Mouse (Mus musculus): ENCODE results near the gene Fkbp11. TPM values are rescaled to one million over a fixed set of nuclear protein-coding genes. Genes with fewer than 3 reads are reported as not detected.
A peak's percentile ranks its signal among the peaks of the same experiment; 100 is the strongest.

The Fkbp11 gene
- polyA plus RNA-seq, 1 experiment = 11.1 TPM

GRCm38 (mm10) chr15:98707766-98708372 is 20.1 kb downstream of the Fkbp11 start, which contains the start of gene Ccdc65:
TSS of gene Ccdc65 (plus strand) at chr15:98708207.
- TF ChIP-seq CTCF (IDR thresholded peaks at IDR 0.05; ENCODE audit: insufficient read depth, low read length) (peak; percentile 74), POLR2A (IDR thresholded peaks at IDR 0.05; ENCODE audit: borderline replicate concordance, extremely low read depth, low read depth, low read length) (peak; percentile 52; the same call in 1 of the 2 replicates)
- WGBS = 17% methylated on average over 16 of the region's 16 CpGs
- H3K4me1 ChIP-seq (ENCODE audit: control insufficient read depth, insufficient read depth, low read length) = no peaks in the 10 kb centered on the region
- peak within 1 kb of the TSS; percentile 8 for H3K4me3 ChIP-seq (replicated peaks; ENCODE audit: extremely low read depth, low read depth, low read length)
- DNase-seq = peak; percentile 71

- 60% methylated on average over 9 of the region's 9 CpGs for WGBS
- no peak for TF ChIP-seq CTCF (IDR thresholded peaks at IDR 0.05; ENCODE audit: insufficient read depth, low read length)
- TF ChIP-seq POLR2A (IDR thresholded peaks at IDR 0.05; ENCODE audit: borderline replicate concordance, extremely low read depth, low read depth, low read length) = no peak
- no peaks in the 10 kb centered on the region for H3K4me1 ChIP-seq (ENCODE audit: control insufficient read depth, insufficient read depth, low read length)
- no peak overlapping the region for H3K4me3 ChIP-seq (replicated peaks; ENCODE audit: extremely low read depth, low read depth, low read length)
- DNase-seq = no peak
These were observed 23.7 kb downstream of the Fkbp11 start for GRCm38 (mm10) chr15:98704312-98704711.

DNA sequence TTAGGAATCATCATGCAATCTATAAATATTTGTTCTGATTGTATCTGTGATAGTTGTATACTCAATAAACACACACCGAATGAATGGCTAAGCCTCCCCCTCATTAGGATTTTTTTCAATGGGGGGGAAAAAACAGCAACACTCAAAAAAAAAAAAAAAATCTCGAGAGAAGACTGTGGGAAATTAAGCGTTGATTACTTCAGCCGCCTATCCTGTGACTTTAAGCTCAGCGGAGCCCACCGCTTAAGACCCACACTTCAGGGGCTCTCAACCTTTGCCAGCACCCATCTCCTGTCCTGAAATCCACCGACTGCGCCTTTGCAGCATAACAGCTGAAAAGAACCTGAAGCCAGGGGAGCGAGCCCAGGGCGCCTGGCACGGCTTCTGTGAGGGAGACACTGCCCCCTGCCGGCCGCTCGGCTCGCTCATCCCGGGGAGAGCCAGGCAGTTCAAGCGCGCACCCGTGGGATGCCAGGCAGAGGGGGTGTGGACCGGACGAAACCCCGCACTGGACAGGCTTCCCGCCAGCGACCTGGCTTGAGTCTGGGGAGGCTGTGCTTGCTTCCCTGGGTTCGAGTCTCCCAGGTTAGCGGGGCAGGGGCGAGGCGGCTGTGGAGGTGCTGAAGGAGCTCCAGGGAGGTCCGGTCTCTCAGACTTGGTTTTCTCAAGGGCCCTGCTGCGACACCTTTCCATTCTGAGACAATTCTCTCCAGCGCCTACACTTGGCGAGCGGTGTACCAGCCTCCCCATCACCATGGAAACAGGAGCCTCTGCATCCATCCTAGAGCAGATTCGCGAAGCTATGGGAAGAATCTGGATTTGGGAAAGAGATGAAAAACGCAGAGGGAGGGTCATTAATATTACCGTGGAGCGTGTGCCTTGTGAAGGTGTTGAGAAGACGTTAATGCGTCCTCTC is 28.6 kb downstream of the Fkbp11 start:
- DNase-seq = peak; percentile 87
- no peaks in the 10 kb centered on the region for H3K4me1 ChIP-seq (ENCODE audit: control insufficient read depth, insufficient read depth, low read length)
- no peak overlapping the region for H3K4me3 ChIP-seq (replicated peaks; ENCODE audit: extremely low read depth, low read depth, low read length)
- WGBS = 5% methylated on average over 40 of the region's 40 CpGs
- TF ChIP-seq CTCF (IDR thresholded peaks at IDR 0.05; ENCODE audit: insufficient read depth, low read length) (peak; percentile 58), POLR2A (IDR thresholded peaks at IDR 0.05; ENCODE audit: borderline replicate concordance, extremely low read depth, low read depth, low read length) (no peak)

DNA sequence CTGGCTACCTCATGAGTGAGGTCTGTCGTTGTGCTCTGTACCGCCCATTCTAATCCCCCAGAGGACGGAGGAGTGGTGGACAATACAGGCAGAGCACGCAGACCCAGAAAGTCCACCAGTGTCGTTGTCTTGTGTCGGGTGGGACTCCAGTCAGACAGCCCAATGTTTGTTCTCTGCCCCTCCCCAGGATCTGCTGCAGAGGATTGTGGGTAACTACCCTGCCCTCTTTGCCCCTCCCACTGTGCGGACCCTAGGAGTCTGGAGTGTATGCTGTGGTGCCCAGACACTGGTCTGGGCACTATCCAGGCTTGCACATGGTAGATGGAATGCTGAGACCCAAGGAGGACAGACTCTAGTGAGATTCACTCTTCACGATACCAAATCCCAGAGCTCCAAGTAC is 31.8 kb downstream of the Fkbp11 start:
- no peak overlapping the region for H3K4me3 ChIP-seq (replicated peaks; ENCODE audit: extremely low read depth, low read depth, low read length)
- 50% methylated on average over 8 of the region's 8 CpGs for WGBS
- no peak for DNase-seq
- TF ChIP-seq CTCF (IDR thresholded peaks at IDR 0.05; ENCODE audit: insufficient read depth, low read length) (no peak), POLR2A (IDR thresholded peaks at IDR 0.05; ENCODE audit: borderline replicate concordance, extremely low read depth, low read depth, low read length) (no peak)
- peaks cover 4% of the 10 kb centered on the region; the same call in 1 of the 2 replicates for H3K4me1 ChIP-seq (ENCODE audit: control insufficient read depth, insufficient read depth, low read length)

DNA sequence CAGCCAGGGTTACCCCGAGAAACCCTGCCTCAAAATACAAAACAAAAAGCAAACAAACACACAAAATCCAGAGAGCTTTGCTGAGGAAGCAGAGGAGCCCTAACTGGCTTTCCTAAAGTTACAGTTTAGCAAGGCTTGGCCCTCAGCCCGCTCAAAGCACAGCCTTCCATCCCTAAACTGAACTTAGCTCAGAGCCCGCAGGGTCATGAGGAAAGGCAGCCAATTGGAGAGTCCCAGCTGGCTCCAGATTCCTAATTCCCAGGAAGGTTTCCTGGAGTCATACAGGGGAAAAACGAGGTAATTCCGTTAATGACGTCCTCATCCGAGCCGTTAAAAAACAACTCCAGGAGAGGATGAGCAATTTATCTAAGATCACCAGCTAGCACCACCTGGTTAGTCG is 32.3 kb downstream of the Fkbp11 start:
- Histone ChIP-seq H3K4me3 (replicated peaks; ENCODE audit: extremely low read depth, low read depth, low read length) (no peak overlapping the region), H3K4me1 (ENCODE audit: control insufficient read depth, insufficient read depth, low read length) (peaks cover 4% of the 10 kb centered on the region; the same call in 1 of the 2 replicates)
- no peak for DNase-seq
- WGBS = 33% methylated on average over 9 of the region's 9 CpGs
- TF ChIP-seq CTCF (IDR thresholded peaks at IDR 0.05; ENCODE audit: insufficient read depth, low read length) (no peak), POLR2A (IDR thresholded peaks at IDR 0.05; ENCODE audit: borderline replicate concordance, extremely low read depth, low read depth, low read length) (no peak)

DNA sequence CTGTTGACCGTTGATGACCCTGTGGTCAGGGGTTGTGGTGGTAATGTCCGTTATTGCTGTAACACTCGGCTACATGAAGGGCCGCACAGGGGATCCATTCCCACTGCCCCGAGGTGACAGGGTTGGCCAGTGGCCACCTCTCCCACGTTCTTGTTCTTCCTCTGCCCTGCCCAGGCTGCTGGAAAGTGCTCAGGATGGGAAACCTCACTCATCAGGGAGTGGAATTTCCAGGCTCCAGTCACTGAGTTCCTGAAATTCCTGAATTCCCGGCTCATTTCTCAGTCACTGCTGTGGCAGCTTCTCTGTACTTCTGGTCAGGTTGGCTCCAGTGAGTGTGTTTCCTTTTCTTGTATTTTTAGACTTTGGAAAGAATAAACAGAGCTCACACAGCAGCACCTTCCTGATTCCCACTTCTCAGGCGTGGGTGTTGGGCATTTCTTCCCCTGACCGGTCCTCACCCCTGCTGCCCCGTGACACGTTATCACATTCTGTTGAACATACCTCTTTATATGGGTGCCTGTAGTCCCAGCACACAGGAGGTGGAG is 35.8 kb downstream of the Fkbp11 start:
- no peak overlapping the region for H3K4me3 ChIP-seq (replicated peaks; ENCODE audit: extremely low read depth, low read depth, low read length)
- peaks cover 4% of the 10 kb centered on the region; the same call in 1 of the 2 replicates for H3K4me1 ChIP-seq (ENCODE audit: control insufficient read depth, insufficient read depth, low read length)
- 11% methylated on average over 11 of the region's 11 CpGs for WGBS
- DNase-seq = peak; percentile 31
- TF ChIP-seq POLR2A (IDR thresholded peaks at IDR 0.05; ENCODE audit: borderline replicate concordance, extremely low read depth, low read depth, low read length) (no peak), CTCF (IDR thresholded peaks at IDR 0.05; ENCODE audit: insufficient read depth, low read length) (no peak)

DNA sequence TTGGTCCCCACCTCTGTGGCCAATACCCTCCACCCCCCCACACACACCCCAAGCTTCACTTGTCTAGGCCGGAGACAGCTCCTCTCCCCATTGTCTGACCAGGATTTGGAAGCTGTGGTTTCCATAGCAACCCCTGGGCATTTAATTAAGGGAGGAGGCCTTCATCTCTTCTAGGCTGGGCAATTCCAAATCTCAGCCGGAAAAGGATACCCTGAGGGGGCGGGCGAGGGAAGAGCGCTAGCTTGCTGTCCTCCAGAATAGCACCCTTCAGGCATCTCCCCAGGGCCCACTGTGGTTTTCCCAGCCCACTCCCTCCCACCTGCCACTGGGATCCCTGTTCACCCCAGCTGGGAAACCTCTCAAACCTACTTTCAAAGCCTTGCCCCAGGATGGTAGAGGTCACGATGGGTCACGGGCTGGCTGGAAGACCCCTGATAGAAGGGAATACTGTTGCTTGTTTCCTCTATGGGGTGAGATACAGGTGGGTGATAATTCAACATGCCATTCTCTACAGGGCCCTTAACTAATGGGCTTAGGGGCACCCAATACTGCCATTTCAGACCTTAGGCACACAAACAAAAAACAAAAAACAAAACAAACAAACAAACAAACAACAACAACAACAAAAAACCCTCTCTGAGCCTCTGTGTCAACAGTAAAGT is 36.4 kb downstream of the Fkbp11 start:
- Histone ChIP-seq H3K4me3 (replicated peaks; ENCODE audit: extremely low read depth, low read depth, low read length) (no peak overlapping the region), H3K4me1 (ENCODE audit: control insufficient read depth, insufficient read depth, low read length) (peaks cover 4% of the 10 kb centered on the region; the same call in 1 of the 2 replicates)
- WGBS = 66% methylated on average over 7 of the region's 7 CpGs
- no peak for DNase-seq
- no peak for TF ChIP-seq POLR2A (IDR thresholded peaks at IDR 0.05; ENCODE audit: borderline replicate concordance, extremely low read depth, low read depth, low read length)
- no peak for TF ChIP-seq CTCF (IDR thresholded peaks at IDR 0.05; ENCODE audit: insufficient read depth, low read length)

- no peak for DNase-seq
- H3K4me3 ChIP-seq (replicated peaks; ENCODE audit: extremely low read depth, low read depth, low read length) = no peak overlapping the region
- H3K4me1 ChIP-seq (ENCODE audit: control insufficient read depth, insufficient read depth, low read length) = peaks cover 4% of the 10 kb centered on the region; the same call in 1 of the 2 replicates
- WGBS = 81% methylated on average over 2 of the region's 2 CpGs
- TF ChIP-seq POLR2A (IDR thresholded peaks at IDR 0.05; ENCODE audit: borderline replicate concordance, extremely low read depth, low read depth, low read length) (no peak), CTCF (IDR thresholded peaks at IDR 0.05; ENCODE audit: insufficient read depth, low read length) (no peak)
These were observed 38.3 kb downstream of the Fkbp11 start for GRCm38 (mm10) chr15:98689682-98690081.

DNA sequence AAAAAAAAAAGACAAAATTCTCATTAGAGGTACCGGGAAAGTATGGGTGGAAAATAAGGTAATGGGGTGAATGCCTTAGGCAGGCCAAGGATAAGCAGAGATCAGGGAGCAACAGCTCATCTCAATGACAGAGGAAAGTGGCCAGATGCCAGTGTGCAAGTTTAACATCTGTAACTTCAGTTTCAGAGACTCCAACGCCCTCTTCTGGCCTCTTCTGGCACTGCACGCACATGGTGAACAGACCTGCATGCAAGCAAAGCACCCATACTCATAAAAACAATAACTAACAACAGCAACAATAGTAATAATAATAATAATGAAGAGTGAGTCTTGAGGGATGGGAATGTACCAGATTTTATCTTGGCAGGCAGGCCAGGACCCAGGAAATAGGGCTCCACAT is 42.1 kb downstream of the Fkbp11 start:
- no peak overlapping the region for H3K4me3 ChIP-seq (replicated peaks; ENCODE audit: extremely low read depth, low read depth, low read length)
- no peaks in the 10 kb centered on the region for H3K4me1 ChIP-seq (ENCODE audit: control insufficient read depth, insufficient read depth, low read length)
- TF ChIP-seq CTCF (IDR thresholded peaks at IDR 0.05; ENCODE audit: insufficient read depth, low read length) (no peak), POLR2A (IDR thresholded peaks at IDR 0.05; ENCODE audit: borderline replicate concordance, extremely low read depth, low read depth, low read length) (no peak)
- no peak for DNase-seq
- WGBS = 65% methylated on average over 3 of the region's 3 CpGs

Measured in lung, adult 2 months (tissue).